Mouse (Mus musculus): Measurements from ENCODE around the gene Tspan31. TPM values are rescaled to one million over a fixed set of nuclear protein-coding genes. Genes with fewer than 3 reads are reported as not detected.
"Not testable (repeated sequence)": the region's sequence is repeated elsewhere in the genome, so short reads cannot be mapped to it uniquely, and the experiment has no call there.

The Tspan31 gene
- total RNA-seq, 2 experiments from 2014 or later: 57.4 to 61.5 TPM

GRCm38 (mm10) chr10:127083292-127083914, 13.3 kb upstream of the Tspan31 start:
- no peak for DNase-seq

GRCm38 (mm10) chr10:127081996-127082620, 12.0 kb upstream of the Tspan31 start:
- DNase-seq: no peak

- peak in 1 of 2 experiments; percentile 71 for DNase-seq
Observed at GRCm38 (mm10) chr10:127080901-127081780, 11.1 kb upstream of the Tspan31 start.

- DNase-seq: no peak
Observed at GRCm38 (mm10) chr10:127079665-127080391, 9.8 kb upstream of the Tspan31 start.

- DNase-seq: no peak
Observed at GRCm38 (mm10) chr10:127078677-127079575, 8.9 kb upstream of the Tspan31 start.

GRCm38 (mm10) chr10:127078001-127078676, 8.1 kb upstream of the Tspan31 start:
- no peak for DNase-seq

- DNase-seq: no peak
Observed at GRCm38 (mm10) chr10:127077515-127077914, 7.5 kb upstream of the Tspan31 start.

GRCm38 (mm10) chr10:127076082-127076481, 6.0 kb upstream of the Tspan31 start:
- no peak for DNase-seq

GRCm38 (mm10) chr10:127075651-127076050, 5.6 kb upstream of the Tspan31 start:
- DNase-seq: no peak

GRCm38 (mm10) chr10:127075080-127075479, 5.0 kb upstream of the Tspan31 start, which contains the start of gene Agap2:
Gene Agap2 (plus strand): TSS chr10:127075284.
- DNase-seq: no peak

GRCm38 (mm10) chr10:127073981-127074380, 3.9 kb upstream of the Tspan31 start:
- no peak for DNase-seq

- not testable (repeated sequence) for DNase-seq
Observed at GRCm38 (mm10) chr10:127072969-127073368, 2.9 kb upstream of the Tspan31 start.

- not testable (repeated sequence) for DNase-seq
Observed at GRCm38 (mm10) chr10:127072270-127072669, 2.2 kb upstream of the Tspan31 start.

GRCm38 (mm10) chr10:127071203-127071602, 1.1 kb upstream of the Tspan31 start:
- DNase-seq: no peak

- no peak for DNase-seq
Observed at GRCm38 (mm10) chr10:127069281-127070189, 529 bp downstream of the Tspan31 start.

GRCm38 (mm10) chr10:127068360-127069038, 1.6 kb downstream of the Tspan31 start:
- no peak for DNase-seq

- no peak for DNase-seq
Observed at GRCm38 (mm10) chr10:127066519-127067018, 3.5 kb downstream of the Tspan31 start.

- DNase-seq: no peak
Observed at GRCm38 (mm10) chr10:127065981-127066380, 4.1 kb downstream of the Tspan31 start.
